Mouse (Mus musculus): ENCODE data around the gene Smim12. TPM values are rescaled to one million over a fixed set of nuclear protein-coding genes. Genes with fewer than 3 reads are reported as not detected.

Smim12 gene
- total RNA-seq (2021): 10 to 100 TPM; 55.2 to 55.3 TPM

DNA sequence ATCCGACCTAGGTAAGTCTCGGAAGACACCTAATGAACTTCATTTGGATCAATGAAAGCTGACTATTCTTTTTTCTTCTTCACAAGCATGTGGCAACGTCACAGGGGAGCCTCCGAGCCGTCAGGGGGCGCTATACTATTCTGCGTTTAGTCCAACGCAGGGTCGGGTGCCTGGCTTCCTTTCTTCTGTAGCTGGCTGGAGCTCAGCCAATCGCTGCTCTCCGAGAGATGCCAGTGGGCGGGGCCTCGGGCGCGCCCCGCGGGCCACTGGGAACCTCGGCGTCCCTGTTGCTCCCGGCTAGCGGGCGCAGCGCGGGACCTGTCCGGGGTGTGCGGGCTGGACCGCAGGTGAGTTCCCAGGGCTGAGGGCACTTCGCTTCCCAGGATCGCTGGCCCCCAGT, at the start of gene Smim12:
TSS of gene Smim12 (plus strand) at position 233 of the 400 bp plus-strand sequence.
- intact Hi-C loops (cut with DNase I): loop anchor here (10.0 kb wide), 1 partner anchor 689 kb away; the partner anchor contains the start of gene Clspn

DNA sequence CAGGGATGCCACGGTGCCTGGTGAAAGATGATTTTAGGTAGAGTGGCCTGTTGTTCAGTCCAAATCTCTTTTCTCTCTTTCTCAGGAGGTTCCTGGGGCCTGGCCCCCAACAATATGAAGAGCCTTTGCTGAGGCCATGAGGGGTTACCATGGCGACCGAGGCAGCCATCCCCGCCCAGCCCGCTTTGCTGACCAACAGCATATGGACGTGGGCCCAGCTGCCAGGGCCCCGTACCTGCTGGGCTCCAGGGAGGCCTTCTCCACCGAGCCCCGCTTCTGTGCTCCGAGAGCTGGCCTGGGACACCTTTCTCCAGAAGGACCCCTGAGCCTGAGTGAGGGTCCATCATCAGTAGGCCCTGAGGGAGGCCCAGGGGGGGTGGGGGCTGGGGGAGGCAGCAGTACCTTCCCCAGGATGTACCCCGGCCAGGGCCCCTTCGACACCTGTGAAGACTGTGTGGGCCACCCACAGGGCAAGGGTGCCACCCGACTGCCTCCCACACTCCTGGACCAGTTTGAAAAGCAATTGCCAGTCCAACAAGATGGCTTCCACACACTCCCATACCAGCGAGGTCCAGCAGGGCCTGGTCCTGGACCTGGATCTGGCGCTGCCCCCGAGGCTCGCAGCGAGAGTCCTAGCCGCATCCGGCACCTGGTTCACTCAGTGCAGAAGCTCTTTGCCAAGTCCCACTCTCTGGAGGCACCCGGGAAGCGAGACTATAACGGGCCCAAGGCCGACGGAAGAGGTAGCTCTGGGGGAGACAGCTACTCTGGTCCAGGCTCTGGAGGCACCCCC, 48.9 kb upstream of the Smim12 start:
- intact Hi-C loops (cut with DNase I): no loop called here
- no peak for DNase-seq (ENCODE audit: low spot score in 2 of 2)

More for the DNA sequence above, at the start of gene Smim12:
- peak; percentile 99 for DNase-seq (ENCODE audit: low spot score in 2 of 2)

- intact Hi-C loops (cut with DNase I): no loop called here
- DNase-seq (ENCODE audit: low spot score in 2 of 2): no peak
Measured at GRCm38 (mm10) chr4:127198609-127199008, 45.0 kb upstream of the Smim12 start.

GRCm38 (mm10) chr4:127199406-127199805, 44.2 kb upstream of the Smim12 start:
- no peak for DNase-seq (ENCODE audit: low spot score in 2 of 2)
- intact Hi-C loops (cut with DNase I): no loop called here

GRCm38 (mm10) chr4:127200164-127200722, 43.3 kb upstream of the Smim12 start:
- no peak for DNase-seq (ENCODE audit: low spot score in 2 of 2)
- intact Hi-C loops (cut with DNase I): no loop called here

DNA sequence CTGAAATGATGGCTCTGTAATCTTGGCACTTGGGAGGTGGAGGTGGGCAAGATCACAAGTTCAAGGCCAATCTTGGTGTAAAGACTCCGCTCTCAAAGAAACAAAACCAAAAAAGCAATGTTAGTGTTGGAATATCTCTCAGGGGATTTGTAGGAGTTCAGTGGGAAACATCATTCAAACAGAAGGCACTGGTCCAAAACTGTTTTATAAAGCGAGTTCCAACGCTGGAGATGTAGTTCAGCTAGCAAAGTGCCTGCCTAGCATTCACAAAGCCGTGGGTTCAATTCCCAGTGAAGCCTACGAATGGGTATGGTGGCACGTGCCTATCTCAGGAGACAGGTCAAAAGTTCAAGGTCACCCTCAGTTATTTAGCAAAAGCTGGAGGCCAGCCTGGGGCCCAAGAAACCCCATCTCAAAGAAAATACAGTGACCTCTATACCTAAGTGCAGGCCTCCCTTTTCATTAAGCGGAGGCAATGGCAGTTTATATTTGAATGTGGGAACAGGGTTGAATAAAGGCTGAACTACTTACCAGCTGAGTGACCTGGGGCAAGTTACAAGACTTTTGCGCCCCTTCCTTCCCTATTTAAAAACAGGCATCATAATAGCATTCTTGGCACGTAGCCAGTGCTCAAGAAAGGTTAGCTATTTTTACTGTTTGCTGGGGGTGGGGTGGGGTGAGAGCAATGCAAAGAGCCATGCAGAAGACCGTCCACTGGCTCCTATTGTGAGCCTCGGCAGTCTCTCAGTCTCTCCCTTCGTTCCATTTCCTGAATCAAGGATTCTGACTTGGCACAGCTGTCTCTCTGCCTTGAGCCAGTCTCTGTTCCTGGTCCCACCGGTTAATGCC, 42.6 kb upstream of the Smim12 start:
- intact Hi-C loops (cut with DNase I): no loop called here
- DNase-seq (ENCODE audit: low spot score in 2 of 2): peak in 1 of 2 experiments; percentile 65

- intact Hi-C loops (cut with DNase I): loop anchor here (2.0 kb wide), 1 partner anchor 28 kb away; no protein-coding TSS in a partner anchor
Measured at GRCm38 (mm10) chr4:127203081-127203480, 40.5 kb upstream of the Smim12 start.

DNA sequence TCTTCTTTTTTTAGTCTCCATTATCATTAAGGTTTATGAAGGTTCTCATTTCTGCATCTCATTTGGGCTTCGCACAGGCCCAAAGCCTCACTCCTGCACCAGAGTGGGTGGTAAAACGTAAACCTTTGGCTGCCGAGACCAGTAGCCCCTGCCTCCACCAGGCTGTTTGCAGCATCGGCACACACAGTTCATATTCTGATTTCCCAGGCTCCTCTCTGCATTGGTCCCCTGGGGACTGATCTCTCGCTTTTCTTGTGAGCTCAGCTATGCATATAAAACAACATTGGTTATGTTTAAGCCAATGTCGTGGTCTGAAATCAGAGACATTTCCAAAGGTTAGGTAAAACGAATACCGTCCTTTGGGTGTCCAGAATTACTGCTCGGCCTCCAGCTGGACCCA, 32.3 kb upstream of the Smim12 start:
- intact Hi-C loops (cut with DNase I): no loop called here
- DNase-seq (ENCODE audit: low spot score in 2 of 2): no peak

More at GRCm38 (mm10) chr4:127203081-127203480, 40.5 kb upstream of the Smim12 start:
- DNase-seq (ENCODE audit: low spot score in 2 of 2): peak in 1 of 2 experiments; percentile 68

GRCm38 (mm10) chr4:127214510-127214909, 29.1 kb upstream of the Smim12 start:
- no peak for DNase-seq (ENCODE audit: low spot score in 2 of 2)
- intact Hi-C loops (cut with DNase I): no loop called here

GRCm38 (mm10) chr4:127215103-127215502, 28.5 kb upstream of the Smim12 start:
- no peak for DNase-seq (ENCODE audit: low spot score in 2 of 2)
- intact Hi-C loops (cut with DNase I): no loop called here

DNA sequence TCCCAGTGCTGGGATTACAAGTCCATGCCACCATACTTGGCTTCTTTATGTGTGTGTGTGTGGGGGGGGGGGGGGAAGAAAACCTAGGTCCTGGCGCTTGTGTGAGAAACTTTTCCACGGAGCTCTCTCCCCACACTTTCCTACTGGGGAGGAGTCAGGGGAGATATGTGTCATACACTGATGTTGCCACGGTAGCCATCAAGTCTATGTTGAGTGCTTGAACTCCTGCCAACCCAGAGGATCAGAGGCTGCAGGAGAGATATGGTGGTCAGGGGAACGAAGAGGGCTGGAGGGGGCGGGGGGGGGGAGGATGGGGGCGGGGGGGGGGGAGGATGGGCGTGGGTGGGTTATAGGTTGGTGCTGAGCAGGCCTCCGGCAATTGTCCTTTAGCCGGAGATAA, 27.8 kb upstream of the Smim12 start:
- intact Hi-C loops (cut with DNase I): no loop called here
- no peak for DNase-seq (ENCODE audit: low spot score in 2 of 2)

- DNase-seq (ENCODE audit: low spot score in 2 of 2): no peak
- intact Hi-C loops (cut with DNase I): no loop called here
Measured at GRCm38 (mm10) chr4:127216251-127216651, 27.3 kb upstream of the Smim12 start.

GRCm38 (mm10) chr4:127217048-127217447, 26.5 kb upstream of the Smim12 start:
- intact Hi-C loops (cut with DNase I): no loop called here

GRCm38 (mm10) chr4:127223291-127223690, 20.3 kb upstream of the Smim12 start:
- intact Hi-C loops (cut with DNase I): no loop called here

More at GRCm38 (mm10) chr4:127217048-127217447, 26.5 kb upstream of the Smim12 start:
- no peak for DNase-seq (ENCODE audit: low spot score in 2 of 2)

DNA sequence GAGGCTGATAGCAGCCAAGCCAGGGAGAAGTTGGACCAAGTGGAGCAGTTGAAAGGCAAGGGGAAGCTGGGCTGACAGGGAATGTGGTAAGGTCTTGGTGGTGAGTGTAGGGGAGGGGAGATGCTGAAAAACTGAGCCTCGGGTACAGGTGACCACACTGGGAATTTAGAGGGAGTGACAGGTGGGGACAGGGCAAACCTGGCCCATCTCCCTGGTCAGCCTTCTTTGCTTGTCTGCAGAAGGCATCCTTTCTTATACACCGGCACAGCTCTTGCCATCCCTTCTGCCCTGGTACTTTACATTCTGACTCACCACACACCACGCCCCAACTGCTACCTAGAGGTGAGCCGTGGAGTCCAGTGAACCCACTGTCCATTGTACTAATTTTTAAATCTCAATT, 19.8 kb upstream of the Smim12 start:
- no peak for DNase-seq (ENCODE audit: low spot score in 2 of 2)
- intact Hi-C loops (cut with DNase I): no loop called here

More at GRCm38 (mm10) chr4:127223291-127223690, 20.3 kb upstream of the Smim12 start:
- no peak for DNase-seq (ENCODE audit: low spot score in 2 of 2)

- intact Hi-C loops (cut with DNase I): no loop called here
- DNase-seq (ENCODE audit: low spot score in 2 of 2): no peak
Measured at GRCm38 (mm10) chr4:127224444-127225100, 19.0 kb upstream of the Smim12 start.

DNA sequence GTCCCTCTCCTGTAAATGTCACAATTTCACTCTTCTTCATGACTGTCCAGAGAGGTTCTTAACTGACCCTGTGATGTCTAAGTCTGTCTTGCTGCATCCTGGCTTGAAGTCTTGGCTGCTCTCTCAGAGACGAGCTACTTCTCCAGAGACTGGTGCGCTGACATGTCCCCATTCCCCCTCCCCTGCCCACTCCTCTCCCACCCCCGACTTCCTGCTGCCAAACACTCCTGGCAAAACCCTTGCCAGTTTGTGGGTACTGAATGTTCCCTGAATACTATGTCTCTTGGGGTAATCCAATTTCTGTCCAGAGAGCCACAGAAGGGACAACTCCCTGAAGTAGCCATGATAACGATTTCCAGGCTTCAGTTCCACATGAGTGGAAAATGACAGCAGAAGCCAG, 17.5 kb upstream of the Smim12 start:
- intact Hi-C loops (cut with DNase I): loop anchor here (1.0 kb wide), 1 partner anchor 52 kb away; no protein-coding TSS in a partner anchor
- DNase-seq (ENCODE audit: low spot score in 2 of 2): peak in 1 of 2 experiments; percentile 55

DNA sequence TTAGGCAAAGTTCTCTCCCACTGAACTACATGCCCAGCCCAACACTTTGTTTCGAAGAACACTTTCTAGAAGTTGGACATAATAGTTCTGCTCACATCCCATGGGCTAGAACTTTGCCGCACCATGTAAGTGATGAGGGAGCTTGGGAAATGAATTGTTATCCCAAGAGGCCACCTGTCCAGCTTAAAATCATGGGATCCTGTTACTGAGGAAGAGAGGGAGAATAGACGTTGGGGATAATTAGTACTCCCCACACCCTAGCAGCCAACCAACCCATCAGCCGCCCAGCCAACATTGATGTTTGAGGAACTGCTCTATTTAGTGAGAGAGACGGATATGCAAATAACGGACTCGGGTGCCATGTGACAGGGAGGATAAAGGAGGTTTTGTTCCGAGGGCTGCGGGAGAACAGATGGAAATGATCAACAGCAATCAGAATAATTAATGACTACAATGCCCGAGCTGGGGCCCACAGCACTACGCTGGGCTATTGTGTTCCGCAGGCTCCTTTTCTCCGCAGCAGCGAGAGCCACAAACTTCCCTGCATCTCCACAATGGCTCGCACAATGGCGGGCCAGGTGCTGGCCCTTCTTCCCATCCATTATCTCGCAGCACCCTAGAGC, 16.4 kb upstream of the Smim12 start:
- no peak for DNase-seq (ENCODE audit: low spot score in 2 of 2)

GRCm38 (mm10) chr4:127232028-127232427, 11.6 kb upstream of the Smim12 start:
- peak; percentile 86 to 93 for DNase-seq (ENCODE audit: low spot score in 2 of 2)
- intact Hi-C loops (cut with DNase I): no loop called here

More for the DNA sequence above, 16.4 kb upstream of the Smim12 start:
- intact Hi-C loops (cut with DNase I): no loop called here

Measured in left cerebral cortex, postnatal 25 days (tissue).